Mouse (Mus musculus) myocyte (in vitro differentiated cells): Measurements from ENCODE around the gene Hoxa3. TPM values are rescaled to one million over a fixed set of nuclear protein-coding genes. Genes with fewer than 3 reads are reported as not detected.

ENCODE experiments used
- H3K27me3 ChIP-seq: one replicate; pipeline ENCODE4 v1.6.1; 2011; ENCODE audit not compliant: control insufficient read depth, insufficient read depth, insufficient read length
- H3K36me3 ChIP-seq: one replicate; pipeline ENCODE4 v1.6.1; 2011; ENCODE audit not compliant: control insufficient read depth, insufficient read depth
- H3K4me2 ChIP-seq: one replicate; pipeline ENCODE4 v1.6.1; 2011; ENCODE audit warnings: low read depth, control low read depth
- H3K4me3 ChIP-seq: one replicate; pipeline ENCODE4 v1.5.1; 2011; ENCODE audit warnings: mild to moderate bottlenecking, control low read depth, moderate library complexity
- H3K79me2 ChIP-seq: one replicate; pipeline ENCODE4 v1.6.1; 2011; ENCODE audit not compliant: control insufficient read depth, insufficient read depth
- H3ac ChIP-seq: one replicate; pipeline ENCODE4 v1.6.1; 2011; ENCODE audit not compliant: control insufficient read depth, insufficient read length
- CEBPB ChIP-seq: IDR thresholded peaks from 2 replicates; pipeline ENCODE4 v1.6.1; 2011; ENCODE audit warnings: mild to moderate bottlenecking, moderate library complexity; ENCODE audit not compliant: poor library complexity, insufficient read depth, severe bottlenecking
- E2F4 ChIP-seq: IDR thresholded peaks from one replicate; pipeline ENCODE4 v1.6.1; 2011; ENCODE audit warnings: mild to moderate bottlenecking, control low read depth, moderate library complexity; ENCODE audit not compliant: insufficient read depth
- MAX ChIP-seq: IDR thresholded peaks from one replicate; pipeline ENCODE4 v1.6.1; 2011; ENCODE audit warnings: low read depth, mild to moderate bottlenecking, control low read depth
- MYOD1 ChIP-seq, 3 experiments: IDR thresholded peaks; one replicate each; pipeline ENCODE4 v1.6.1; 2011; ENCODE audit warnings: control low read depth in 2 of 3, low read depth in 2 of 3, mild to moderate bottlenecking in 2 of 3, moderate library complexity in 1 of 3; ENCODE audit not compliant: insufficient read length in 2 of 3, control insufficient read depth in 1 of 3
- MYOG ChIP-seq, 3 experiments: IDR thresholded peaks; one replicate each; pipeline ENCODE4 v1.6.1; 2011; ENCODE audit warnings: control low read depth in 2 of 3, low read depth in 2 of 3, mild to moderate bottlenecking in 2 of 3; ENCODE audit not compliant: insufficient read length in 2 of 3, control insufficient read depth in 1 of 3, insufficient read depth in 1 of 3
- POLR2A ChIP-seq: IDR thresholded peaks from one replicate; pipeline ENCODE4 v1.6.1; 2011; ENCODE audit warnings: low read depth, mild to moderate bottlenecking, control low read depth, moderate library complexity; ENCODE audit not compliant: insufficient read length
- POLR2AphosphoS2 ChIP-seq: IDR thresholded peaks from one replicate; pipeline ENCODE4 v1.6.1; 2011; ENCODE audit warnings: low read depth, control low read depth; ENCODE audit not compliant: insufficient read length
- REST ChIP-seq: IDR thresholded peaks from one replicate; pipeline ENCODE4 v1.6.1; 2011; ENCODE audit warnings: mild to moderate bottlenecking, control low read depth, moderate library complexity; ENCODE audit not compliant: insufficient read depth, insufficient read length
- SRF ChIP-seq: IDR thresholded peaks from one replicate; pipeline ENCODE4 v1.6.1; 2011; ENCODE audit warnings: low read depth; ENCODE audit not compliant: control insufficient read depth, insufficient read length
- TCF12 ChIP-seq: IDR thresholded peaks from one replicate; pipeline ENCODE4 v1.6.1; 2011; ENCODE audit warnings: mild to moderate bottlenecking, control low read depth; ENCODE audit not compliant: poor library complexity, insufficient read depth, severe bottlenecking
- TCF3 ChIP-seq: IDR thresholded peaks from one replicate; pipeline ENCODE4 v1.6.1; 2011; ENCODE audit warnings: low read depth, control low read depth; ENCODE audit not compliant: insufficient read length
- USF1 ChIP-seq: IDR thresholded peaks from one replicate; pipeline ENCODE4 v1.6.1; 2011; ENCODE audit warnings: low read depth, mild to moderate bottlenecking, control low read depth, moderate library complexity
- polyA plus RNA-seq: library from polyadenylated mRNA; unstranded; fragments of >200 nt; fragmentation: generic; extraction: Trizol; gene quantifications from one replicate; pipeline ENCODE4 v1.2.1, GENCODE M21; 2012; ENCODE audit warnings: missing spikeins

The Hoxa3 gene
- polyA plus RNA-seq, 1 experiment: 1.0 TPM

GRCm38 (mm10) chr6:52165441-52166370 is 47.4 kb downstream of the Hoxa3 start:
- TF ChIP-seq USF1: no peak
- TF ChIP-seq MAX: no peak
- no peak for TF ChIP-seq SRF
- no peak for TF ChIP-seq TCF3
- no peak for TF ChIP-seq REST
- Histone ChIP-seq H3K4me3 (no peak overlapping the region), H3K36me3 (peaks cover 10% of the 10 kb centered on the region), H3K4me2 (no peak overlapping the region), H3ac (no peak overlapping the region), H3K27me3 (no peaks in the 10 kb centered on the region), H3K79me2 (peaks cover 9% of the 10 kb centered on the region)

GRCm38 (mm10) chr6:52164626-52165440 is 48.3 kb downstream of the Hoxa3 start, which contains the start of gene Hoxa2:
Gene Hoxa2, minus strand, starts transcription at chr6:52164831.
- no peak for TF ChIP-seq USF1
- peak; percentile 57 for TF ChIP-seq POLR2AphosphoS2

GRCm38 (mm10) chr6:52164051-52164625 is 49.0 kb downstream of the Hoxa3 start:
- no peak overlapping the region for H3K4me3 ChIP-seq
- peaks cover 15% of the 10 kb centered on the region for H3K79me2 ChIP-seq
- no peak overlapping the region for H3ac ChIP-seq
- no peak for TF ChIP-seq E2F4
- no peak overlapping the region for H3K4me2 ChIP-seq
- H3K36me3 ChIP-seq: peaks cover 10% of the 10 kb centered on the region
- no peaks in the 10 kb centered on the region for H3K27me3 ChIP-seq

More at GRCm38 (mm10) chr6:52164626-52165440, 48.3 kb downstream of the Hoxa3 start, which contains the start of gene Hoxa2:
- Histone ChIP-seq H3K4me2 (no peak within 1 kb of the TSS), H3K79me2 (peaks cover 9% of the 10 kb centered on the region), H3K4me3 (no peak within 1 kb of the TSS), H3ac (no peak within 1 kb of the TSS), H3K36me3 (peaks cover 10% of the 10 kb centered on the region), H3K27me3 (no peaks in the 10 kb centered on the region)

- TF ChIP-seq TCF12: no peak
- no peak for TF ChIP-seq POLR2AphosphoS2
- no peak for TF ChIP-seq E2F4
- TF ChIP-seq USF1: no peak
- no peak for TF ChIP-seq POLR2A
- no peak for TF ChIP-seq REST
- TF ChIP-seq CEBPB: no peak
- TF ChIP-seq MYOD1 (IDR thresholded peaks at IDR 0.05; ENCODE audit: control insufficient read depth in 1 of 3, insufficient read length in 2 of 3, low read depth in 2 of 3): no peak
- TF ChIP-seq SRF: no peak
- TF ChIP-seq TCF3: no peak
- TF ChIP-seq MAX: no peak
- TF ChIP-seq MYOG (IDR thresholded peaks at IDR 0.05; ENCODE audit: control insufficient read depth in 1 of 3, insufficient read depth in 1 of 3, insufficient read length in 2 of 3, low read depth in 2 of 3): no peak
- Histone ChIP-seq H3K79me2 (peaks cover 16% of the 10 kb centered on the region), H3K4me3 (no peak overlapping the region), H3K27me3 (no peaks in the 10 kb centered on the region), H3K36me3 (peaks cover 10% of the 10 kb centered on the region), H3K4me2 (no peak overlapping the region), H3ac (no peak overlapping the region)
Measured at GRCm38 (mm10) chr6:52163366-52164031, 49.6 kb downstream of the Hoxa3 start.
